Mouse (Mus musculus): Measurements from ENCODE around the gene Arhgap9.
"Not testable (repeated sequence)": the region's sequence is repeated elsewhere in the genome, so short reads cannot be mapped to it uniquely, and the experiment has no call there.

Arhgap9 gene

GRCm38 (mm10) chr10:127291881-127292638, 29.7 kb upstream of the Arhgap9 start:
- no peak for DNase-seq (ENCODE audit: low spot score in 2 of 2)

DNA sequence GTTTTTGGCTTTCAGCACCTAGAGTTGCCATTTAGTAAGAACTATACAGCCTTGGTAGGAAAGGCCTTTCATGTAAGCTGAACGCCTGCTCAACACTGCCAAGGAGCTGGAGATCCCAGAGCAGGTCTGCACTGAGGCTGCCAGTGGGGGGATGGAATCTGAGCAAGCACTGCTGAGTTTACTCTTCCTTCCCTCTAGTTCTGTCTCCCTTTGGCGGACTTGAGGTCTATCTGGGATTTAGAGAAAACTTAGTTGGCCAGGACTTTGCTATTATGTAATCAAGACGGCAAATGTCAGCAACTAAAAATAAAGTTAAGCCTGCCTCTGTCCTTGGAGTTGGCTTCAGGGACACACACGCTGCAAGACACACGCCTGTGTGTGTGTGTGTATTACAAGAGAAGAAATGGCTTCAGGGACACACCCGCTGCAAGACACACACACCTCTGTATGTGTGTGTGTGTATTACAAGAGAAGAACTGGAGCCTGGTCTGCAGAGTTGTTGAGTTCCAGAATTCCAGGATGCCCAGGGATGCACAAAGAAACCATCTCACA, 28.7 kb upstream of the Arhgap9 start:
- no peak for DNase-seq (ENCODE audit: low spot score in 2 of 2)

DNA sequence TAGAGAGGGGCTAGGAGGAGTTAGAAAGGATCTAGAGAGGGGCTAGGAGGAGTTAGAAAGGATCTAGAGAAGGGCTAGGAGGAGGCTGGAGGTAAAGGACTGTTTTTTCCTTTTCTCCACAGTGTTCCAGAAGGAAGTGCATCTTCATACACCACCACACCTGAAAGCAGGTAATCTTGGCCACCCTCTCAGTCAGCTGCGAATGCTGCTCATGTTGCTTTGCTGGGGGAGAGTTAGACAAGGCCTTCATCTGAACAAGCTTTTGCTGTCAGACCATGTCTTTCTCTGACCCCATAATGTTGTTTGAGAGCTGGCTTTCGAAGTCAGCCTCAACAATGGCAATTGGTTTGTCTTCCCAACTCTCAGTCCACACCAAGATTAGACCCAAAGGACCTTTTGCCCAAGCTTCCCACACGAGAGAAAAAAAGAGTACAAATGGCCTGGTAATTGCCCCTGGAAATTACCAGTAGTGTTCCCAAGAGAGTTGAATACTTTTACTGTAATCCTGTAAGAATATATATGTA, 28.1 kb upstream of the Arhgap9 start:
- no peak for DNase-seq (ENCODE audit: low spot score in 2 of 2)

DNA sequence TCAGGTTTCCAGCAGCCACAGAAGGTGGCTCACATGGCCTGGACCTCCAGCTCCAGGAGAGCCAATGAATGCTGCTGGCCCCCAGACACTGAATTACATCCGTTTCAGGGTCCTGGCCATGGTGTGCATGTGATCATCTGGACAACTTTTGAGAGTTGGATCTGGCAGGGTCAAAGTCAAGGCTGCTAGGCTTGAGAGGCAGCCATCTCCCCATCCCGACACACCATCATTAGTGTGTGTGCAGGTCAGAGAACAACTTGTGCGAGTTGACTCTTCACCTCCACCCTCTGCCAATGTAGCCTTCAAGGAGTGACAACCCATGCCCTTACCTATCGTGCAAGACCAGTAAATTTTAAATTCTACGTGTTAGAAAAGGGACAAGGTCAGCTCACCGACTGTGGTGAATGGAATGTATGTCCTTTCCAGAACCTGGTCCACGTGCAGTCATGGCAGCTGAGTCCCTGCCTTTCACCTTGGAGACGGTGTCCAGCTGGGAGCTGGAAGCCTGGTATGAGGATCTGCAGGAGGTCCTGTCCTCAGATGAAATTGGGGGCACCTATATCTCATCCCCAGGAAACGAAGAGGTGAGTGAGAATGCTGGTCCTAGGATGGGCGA, 26.8 kb upstream of the Arhgap9 start:
- no peak for DNase-seq (ENCODE audit: low spot score in 2 of 2)

DNA sequence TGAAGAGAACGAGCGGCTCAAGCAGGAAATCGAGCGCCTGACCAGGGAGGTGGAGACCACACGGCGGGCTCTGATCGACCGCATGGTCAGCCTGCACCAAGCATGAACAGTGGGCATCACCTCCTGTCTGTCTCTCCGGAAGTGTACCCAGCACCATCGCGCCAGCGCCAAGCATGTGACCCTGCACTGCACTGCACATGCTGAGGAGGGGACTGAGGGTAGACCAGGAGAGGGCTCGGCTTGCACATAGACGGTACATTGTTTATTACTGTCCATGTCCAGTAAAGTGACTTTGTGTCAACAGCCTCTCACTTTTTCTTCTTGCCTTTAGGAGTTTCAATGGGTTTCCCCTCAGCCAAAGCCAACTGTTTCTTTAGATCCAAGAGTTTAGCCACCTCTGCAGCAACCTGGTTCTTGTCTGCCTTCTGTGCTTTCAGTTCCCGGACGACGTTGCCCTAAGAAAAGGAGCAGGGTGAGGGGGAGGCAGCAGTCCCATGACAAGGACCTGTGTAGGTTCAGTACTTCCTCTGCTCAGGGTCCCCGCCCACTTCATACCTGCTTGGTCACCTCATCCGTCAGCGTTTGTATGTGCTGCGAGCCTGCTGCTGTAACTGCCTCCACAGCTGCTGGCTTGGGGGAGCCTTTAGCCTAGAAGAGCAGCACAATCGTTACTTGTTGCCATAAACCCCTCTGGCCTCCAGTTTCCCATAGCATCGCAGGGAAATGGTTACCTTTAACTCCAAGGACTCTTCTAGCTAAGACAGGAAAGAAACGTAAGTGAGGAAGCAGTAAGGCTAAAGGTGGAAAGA, 25.6 kb upstream of the Arhgap9 start:
- DNase-seq (ENCODE audit: low spot score in 2 of 2) = no peak

DNA sequence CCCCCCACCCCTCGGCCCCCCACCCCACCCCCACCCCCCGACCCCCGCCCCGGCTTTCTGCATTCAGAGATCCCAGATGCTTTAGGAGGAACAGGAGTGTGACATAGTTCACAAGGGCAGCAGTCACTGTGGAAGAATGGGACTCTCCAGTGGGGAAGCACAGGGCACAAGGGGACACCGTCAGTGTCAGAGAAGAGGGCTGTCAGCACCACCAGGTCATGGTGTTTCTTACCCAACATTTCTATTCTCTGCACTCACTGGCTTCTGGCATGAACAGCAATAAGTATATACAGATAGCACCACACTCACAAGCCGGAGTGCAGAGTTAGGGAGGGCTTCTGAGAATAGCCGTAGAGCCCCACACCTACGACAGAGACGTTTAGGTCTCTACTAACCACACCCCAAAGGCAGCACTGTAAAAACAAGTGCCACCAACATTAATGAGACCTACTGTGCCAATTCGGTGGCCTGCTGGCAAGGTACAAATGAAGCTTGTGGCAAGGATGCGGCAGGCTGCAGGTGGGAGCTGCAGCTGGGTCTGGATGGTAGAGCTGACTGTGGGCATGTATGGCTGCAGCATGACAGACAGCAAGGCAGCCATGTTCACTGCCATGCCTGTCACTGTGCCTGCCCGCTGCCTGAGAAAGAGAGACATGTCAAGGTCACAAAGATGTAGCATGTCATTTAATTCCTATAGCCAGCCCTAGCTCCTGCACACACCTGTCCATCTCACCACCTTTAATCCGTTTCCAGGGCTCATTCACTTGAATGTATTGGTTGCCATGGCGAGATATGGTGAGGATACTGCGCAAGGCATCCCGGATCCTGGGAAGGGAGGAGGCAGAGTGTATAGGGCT, 24.5 kb upstream of the Arhgap9 start:
- no peak for DNase-seq (ENCODE audit: low spot score in 2 of 2)

- no peak for DNase-seq (ENCODE audit: low spot score in 2 of 2)
Observed at GRCm38 (mm10) chr10:127300361-127300760, 21.4 kb upstream of the Arhgap9 start.

DNA sequence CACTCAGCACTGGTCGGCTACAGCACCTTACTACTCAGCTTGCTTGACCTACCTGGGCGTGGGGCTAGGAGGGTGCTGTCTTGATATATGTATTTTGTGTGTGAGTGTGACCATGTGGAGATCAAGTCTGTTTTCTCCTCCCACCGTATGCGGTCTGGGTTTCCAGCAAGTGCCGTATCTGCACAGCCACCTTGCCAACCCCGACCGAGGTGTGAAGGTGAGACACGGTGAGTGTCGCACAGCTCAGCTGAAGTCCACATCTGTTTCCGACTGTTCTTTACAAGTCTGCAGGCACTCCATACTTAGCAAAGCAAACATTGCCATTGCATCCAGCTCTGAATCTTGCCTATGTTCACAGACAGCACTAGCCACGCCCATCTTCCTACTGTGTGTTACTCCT, 18.6 kb upstream of the Arhgap9 start:
- no peak for DNase-seq (ENCODE audit: low spot score in 2 of 2)

GRCm38 (mm10) chr10:127309167-127309566, 12.6 kb upstream of the Arhgap9 start:
- not testable (repeated sequence) for DNase-seq (ENCODE audit: low spot score in 2 of 2)

- DNase-seq (ENCODE audit: low spot score in 2 of 2) = no peak
Observed at GRCm38 (mm10) chr10:127310523-127311475, 11.0 kb upstream of the Arhgap9 start.

DNA sequence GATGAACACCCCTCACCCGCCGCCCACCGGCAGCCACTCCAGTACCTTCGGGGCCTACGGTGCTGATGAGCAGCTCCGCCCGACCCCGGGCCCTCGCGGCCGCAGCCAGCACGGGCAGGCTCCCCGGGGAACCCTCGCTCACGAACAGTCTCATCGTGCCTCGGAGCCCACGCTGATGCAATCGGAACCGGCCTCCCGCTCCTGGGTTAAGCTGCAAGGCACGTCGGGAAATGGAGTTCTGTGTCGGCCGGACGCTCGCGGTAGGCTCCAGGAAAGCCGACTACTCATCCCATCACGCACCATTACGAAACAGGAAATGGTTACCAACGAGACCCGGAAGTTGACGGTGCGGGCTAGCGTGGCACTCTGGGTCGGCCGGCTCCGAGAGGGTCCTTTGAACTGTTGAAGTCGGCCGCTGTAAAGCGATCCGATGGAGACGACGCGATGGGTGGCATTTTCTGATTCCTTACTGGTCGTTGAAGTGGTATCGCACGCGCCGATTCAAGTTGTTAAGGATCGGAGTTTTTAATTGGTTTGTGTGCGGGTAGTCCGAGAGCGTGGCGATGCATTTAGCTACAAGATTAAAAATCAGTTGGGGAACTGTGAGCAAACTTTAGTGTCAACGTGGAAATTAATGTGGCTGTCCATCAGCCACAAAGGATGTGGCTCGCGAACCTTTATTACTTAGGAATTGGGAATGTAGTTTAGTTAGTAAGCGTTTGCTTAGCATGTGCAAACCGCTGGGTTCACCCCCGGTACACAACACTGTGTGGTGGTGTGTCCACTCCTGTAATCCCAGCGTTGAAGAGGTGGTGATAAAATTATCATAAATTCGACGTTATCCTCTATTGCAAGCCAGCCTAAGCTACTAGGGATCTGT, 10.0 kb upstream of the Arhgap9 start, which contains the start of gene Mars:
Mars (minus strand) TSS at position 311 of the 880 bp plus-strand sequence.
- DNase-seq (ENCODE audit: low spot score in 2 of 2) = peak; percentile 87 to 93

DNA sequence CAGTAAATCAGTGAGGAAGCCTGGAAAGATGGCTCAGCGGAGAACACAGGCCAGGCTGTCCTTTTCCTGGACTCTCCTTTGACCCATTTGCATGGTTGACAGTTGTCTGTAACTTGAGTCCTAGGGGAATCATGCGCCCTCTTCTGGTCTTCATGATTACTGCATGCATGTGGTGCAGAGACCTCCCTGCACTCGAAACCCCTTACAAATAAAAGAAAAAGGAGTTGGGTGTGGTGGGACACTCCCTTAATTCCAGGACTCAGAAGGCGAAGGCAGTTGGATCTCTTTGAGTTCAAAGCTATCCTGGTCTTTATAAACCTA, 9.4 kb upstream of the Arhgap9 start:
- DNase-seq (ENCODE audit: low spot score in 2 of 2) = peak in 1 of 2 experiments; percentile 58

GRCm38 (mm10) chr10:127312858-127313257, 8.9 kb upstream of the Arhgap9 start:
- DNase-seq (ENCODE audit: low spot score in 2 of 2) = no peak

GRCm38 (mm10) chr10:127313516-127313915, 8.2 kb upstream of the Arhgap9 start:
- not testable (repeated sequence) for DNase-seq (ENCODE audit: low spot score in 2 of 2)

DNA sequence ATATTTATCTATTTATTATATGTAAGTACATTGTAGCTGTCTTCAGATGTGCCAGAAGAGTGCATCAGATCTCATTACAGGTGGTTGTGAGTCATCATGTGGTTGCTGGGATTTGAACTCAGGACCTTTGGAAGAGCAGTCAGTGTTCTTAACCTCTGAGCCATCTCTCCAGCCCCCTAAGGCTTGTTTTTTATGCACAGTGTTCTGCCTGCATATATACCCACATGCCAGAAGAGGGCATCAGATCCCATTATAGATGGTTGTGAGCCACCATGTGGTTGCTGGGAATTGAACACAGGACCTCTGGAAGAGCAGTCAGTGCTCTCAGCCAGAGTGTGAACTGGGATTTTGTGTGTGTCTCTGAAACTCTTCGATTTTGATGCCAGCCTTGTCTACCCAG, 6.8 kb upstream of the Arhgap9 start:
- DNase-seq (ENCODE audit: low spot score in 2 of 2) = not testable (repeated sequence)

GRCm38 (mm10) chr10:127317277-127317676, 4.5 kb upstream of the Arhgap9 start:
- DNase-seq (ENCODE audit: low spot score in 2 of 2) = no peak

- DNase-seq (ENCODE audit: low spot score in 2 of 2) = no peak
Observed at GRCm38 (mm10) chr10:127318009-127318408, 3.8 kb upstream of the Arhgap9 start.

DNA sequence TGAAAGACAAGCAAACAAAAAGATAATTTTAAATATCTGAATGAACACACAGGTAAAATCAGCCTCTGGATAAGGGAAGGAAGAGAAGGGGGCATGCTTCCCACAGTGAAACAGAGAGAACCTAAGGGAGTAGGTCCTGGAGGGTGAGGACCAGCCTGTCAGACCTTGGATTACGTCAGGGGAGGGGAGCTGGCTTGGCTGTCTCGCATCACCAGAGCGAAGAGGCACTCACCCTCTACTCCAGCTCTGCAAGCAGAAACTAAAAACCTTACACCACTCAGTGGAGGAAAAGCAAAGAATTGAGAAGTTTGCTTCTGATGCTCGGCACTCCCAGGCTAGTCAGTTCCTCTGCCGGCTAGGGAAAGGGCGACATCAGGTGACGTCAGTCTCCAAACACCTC, 1.8 kb upstream of the Arhgap9 start:
- DNase-seq (ENCODE audit: low spot score in 2 of 2) = no peak

DNA sequence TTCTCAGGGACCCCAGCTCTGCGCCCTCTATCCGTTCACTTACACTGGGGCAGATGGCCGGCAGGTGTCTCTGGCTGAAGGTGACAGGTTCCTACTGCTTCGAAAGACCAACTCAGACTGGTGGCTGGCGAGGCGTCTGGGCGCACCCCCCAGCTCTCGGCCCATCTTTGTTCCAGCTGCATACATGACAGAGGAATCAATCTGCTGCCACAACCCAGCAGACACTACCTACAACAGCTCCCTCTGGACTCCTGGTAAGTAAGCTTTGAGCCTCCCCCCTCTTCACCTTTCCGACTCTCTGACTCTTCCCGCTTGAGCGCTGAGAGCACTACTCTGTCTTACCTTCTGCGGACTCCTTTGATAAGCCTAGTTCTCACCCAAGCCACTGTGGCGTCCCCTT, 414 bp downstream of the Arhgap9 start:
- DNase-seq (ENCODE audit: low spot score in 2 of 2) = no peak
